Mouse (Mus musculus): ENCODE measurements around the gene Slc25a19. TPM values are rescaled to one million over a fixed set of nuclear protein-coding genes. Genes with fewer than 3 reads are reported as not detected.

The Slc25a19 gene
- total RNA-seq, 4 experiments from 2014 or later, result 35.7 to 45.7 (median 40.7) TPM

DNA sequence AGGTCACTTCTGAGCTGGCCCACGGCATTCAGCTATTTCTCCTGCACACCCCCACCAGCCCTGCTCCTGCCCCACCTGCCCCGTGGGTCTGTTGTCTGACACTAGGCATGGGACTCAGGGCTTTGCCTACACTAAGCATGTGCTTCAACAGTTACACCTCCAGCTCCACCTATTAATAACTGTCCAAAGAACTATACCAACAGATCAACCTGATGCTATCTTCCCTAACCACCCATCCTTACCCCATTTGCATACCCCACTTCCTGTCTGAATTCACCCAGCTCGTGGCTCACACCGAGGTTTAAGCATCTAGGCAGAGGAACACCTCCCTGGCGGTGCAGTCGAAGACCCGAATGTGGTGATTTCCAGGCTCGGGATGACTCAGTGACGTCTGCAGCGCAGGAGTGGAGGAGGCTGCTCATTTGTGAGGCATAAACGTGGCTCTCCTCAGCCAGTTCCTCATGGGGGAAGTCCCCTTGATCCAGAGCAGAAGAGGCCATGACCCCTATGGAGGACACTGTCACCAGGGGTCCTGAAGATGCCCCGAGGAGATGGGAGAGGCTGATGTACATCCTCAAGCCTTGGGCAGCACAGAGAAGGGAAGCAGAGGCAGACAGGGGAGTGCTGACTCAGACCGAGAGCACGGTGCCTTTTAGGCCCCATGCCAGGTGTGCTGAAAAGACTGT is 13.0 kb upstream of the Slc25a19 start:
- DNase-seq (ENCODE audit: low spot score in 2 of 2), result no peak

GRCm38 (mm10) chr11:115640311-115640828 is 12.3 kb upstream of the Slc25a19 start:
- DNase-seq (ENCODE audit: low spot score in 2 of 2), result no peak

DNA sequence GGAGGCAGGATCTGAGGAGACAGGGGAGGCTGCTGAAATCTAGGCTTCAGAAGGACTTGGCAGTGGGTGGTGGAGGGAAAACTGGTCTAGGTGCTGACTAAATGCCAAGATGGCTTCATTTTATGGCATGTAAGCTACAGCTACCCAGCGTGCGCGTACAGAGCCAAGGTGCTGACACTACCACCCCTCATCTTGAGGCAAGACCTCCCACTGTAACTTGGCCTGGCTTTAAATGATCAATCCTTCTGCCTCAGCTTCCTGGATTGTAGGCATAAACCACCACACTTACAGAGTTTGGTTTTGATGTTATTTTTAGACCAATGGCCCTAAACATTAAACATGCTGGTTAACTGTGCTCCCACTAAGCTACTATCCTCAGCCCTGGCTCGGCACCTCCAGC is 11.4 kb upstream of the Slc25a19 start:
- DNase-seq (ENCODE audit: low spot score in 2 of 2), result no peak

DNA sequence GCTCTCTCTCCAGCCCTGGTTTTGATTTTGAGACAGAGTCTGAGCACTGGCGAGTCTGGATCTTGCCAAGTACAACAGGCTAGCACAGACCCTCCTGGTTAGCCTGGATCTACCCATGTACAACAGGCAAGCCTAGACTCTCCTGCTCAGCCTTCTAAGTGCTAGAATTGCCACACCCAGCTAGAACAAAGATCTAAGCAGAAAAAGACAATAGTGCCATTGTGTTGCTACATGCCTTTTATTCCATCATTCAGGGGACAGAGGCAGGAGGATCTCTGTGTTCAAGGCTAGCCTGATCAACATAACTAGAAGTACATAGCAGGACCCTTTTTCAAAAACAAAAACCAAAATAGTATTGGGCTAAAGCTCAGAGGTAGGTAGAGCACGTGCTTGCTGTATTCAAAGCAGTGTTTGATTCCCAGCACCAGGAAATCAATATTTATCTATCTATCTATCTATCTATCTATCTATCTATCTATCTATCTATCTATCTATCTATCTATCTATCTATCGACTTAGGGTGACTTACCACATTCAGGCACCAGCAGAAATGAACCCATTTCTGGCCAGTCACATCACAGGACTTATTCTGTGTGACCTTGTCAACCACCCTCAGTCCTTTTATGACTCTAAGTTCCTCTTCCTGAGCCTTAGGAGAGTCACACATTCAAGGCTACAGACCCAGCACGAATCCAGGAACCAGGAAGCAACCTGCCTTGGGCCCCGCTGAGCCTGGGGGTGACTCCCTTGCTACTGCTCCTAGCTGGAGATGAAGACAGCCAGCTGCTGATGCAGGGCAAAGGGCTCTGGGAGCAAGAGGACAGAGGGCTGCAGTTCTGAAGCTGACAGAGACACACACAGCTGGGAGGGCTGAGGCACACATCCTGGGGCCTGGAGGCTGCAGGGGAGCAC is 10.7 kb upstream of the Slc25a19 start:
- no peak for DNase-seq (ENCODE audit: low spot score in 2 of 2)

DNA sequence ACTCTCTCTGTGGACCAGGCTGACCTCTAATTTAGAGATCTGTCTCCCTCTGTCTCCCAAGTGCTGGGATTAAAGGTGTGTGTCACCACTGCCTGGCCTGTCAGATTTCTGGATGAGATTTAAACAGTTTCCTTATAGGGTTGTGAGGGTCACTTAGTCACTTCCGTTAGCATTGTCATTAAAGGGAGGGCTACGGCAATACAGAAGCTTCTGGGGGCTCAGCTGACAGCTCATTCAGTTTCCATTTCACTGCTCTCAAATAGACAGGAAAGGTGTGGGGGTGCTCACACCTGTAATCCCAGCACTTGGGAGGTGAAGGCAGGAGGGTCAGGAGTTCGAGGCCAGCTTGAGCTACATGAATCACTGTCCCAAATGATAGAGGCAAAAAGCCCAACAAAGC is 8.9 kb upstream of the Slc25a19 start:
- no peak for DNase-seq (ENCODE audit: low spot score in 2 of 2)

DNA sequence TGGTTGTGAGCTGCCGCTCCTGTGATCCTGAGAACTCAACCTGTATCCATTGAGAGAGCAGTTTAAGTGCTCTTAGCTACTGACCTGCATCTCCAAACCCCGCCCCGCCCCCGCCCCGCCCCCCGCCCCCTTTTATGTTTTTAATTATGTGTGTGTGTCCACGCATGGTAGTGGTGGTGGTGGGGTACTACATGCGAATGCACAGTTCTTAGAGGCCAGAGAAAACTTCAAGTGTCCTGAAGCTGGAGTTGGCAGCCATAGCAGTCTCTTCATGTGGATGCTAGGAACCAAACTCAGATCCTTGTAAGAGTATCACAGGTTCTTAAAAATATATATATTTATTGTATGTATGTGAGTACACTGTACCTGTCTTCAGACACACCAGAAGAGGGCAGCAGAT is 7.4 kb upstream of the Slc25a19 start:
- DNase-seq (ENCODE audit: low spot score in 2 of 2), result no peak

GRCm38 (mm10) chr11:115635041-115635440 is 6.9 kb upstream of the Slc25a19 start:
- DNase-seq (ENCODE audit: low spot score in 2 of 2), result no peak

DNA sequence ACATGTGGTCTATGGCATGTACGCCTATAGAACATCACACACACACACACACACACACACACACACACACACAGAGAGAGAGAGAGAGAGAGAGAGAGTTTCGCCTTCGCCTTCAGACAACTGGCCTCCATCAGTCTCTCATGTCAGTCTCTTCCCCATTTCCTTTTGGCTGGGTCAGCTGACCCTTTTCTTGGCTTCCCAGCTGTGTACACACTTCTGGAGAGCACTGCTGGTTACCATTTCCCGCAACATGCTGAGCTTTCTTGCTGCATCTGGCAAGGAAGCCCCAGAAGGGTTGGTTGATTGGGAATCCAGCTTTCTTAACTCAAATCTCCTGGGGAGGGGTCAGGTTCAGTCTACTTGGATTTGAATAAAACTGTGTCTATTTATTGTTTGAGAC is 6.0 kb upstream of the Slc25a19 start:
- DNase-seq (ENCODE audit: low spot score in 2 of 2), result no peak

DNA sequence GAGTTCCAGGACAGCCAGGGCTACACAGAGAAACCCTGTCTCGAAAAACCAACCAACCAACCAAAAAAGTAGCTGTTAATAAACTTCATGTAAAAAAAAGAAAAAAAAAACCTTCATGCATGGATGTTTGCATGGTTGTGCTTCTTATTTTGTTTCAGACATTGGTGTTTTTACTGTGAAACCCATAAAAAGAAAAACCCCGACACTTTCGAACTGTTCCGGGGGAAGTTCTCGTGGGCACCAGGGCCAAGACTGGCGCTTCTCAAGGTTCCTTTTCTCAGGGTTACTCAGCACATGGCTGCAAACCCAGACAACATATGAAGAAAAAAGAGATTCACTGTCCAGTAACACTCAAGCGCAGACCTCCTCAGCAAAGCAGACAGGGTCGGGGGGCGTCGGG is 4.8 kb upstream of the Slc25a19 start:
- DNase-seq (ENCODE audit: low spot score in 2 of 2), result no peak

- no peak for DNase-seq (ENCODE audit: low spot score in 2 of 2)
These were observed 4.2 kb upstream of the Slc25a19 start for GRCm38 (mm10) chr11:115632247-115632646.

- DNase-seq (ENCODE audit: low spot score in 2 of 2), result no peak
These were observed 3.4 kb upstream of the Slc25a19 start for GRCm38 (mm10) chr11:115631505-115631890.

- DNase-seq (ENCODE audit: low spot score in 2 of 2), result no peak
These were observed 2.7 kb upstream of the Slc25a19 start for GRCm38 (mm10) chr11:115630532-115631504.

GRCm38 (mm10) chr11:115629734-115630531 is 1.8 kb upstream of the Slc25a19 start:
- no peak for DNase-seq (ENCODE audit: low spot score in 2 of 2)

- no peak for DNase-seq (ENCODE audit: low spot score in 2 of 2)
These were observed 488 bp upstream of the Slc25a19 start for GRCm38 (mm10) chr11:115628465-115629101.

GRCm38 (mm10) chr11:115626824-115627616 is 1.1 kb downstream of the Slc25a19 start:
- DNase-seq (ENCODE audit: low spot score in 2 of 2), result no peak

DNA sequence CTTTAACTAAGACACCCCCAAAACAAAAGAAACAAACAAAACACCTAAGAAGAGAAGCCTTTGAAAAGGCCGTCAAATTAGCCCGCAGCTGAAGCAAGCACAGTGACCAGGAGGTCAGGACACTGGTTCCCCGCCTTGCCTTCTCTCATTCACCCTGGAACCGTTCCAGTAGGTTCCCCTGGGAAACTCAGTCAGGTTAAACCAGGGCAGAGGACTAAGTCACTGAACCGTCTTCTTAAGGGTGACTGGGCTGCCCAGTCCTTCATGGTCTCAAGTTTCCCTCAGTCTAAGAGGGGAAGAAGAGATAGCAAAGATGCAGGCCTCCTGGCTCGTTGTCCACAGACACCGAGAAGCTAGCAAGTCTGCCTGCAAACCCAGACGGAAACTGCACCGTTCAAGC is 2.2 kb downstream of the Slc25a19 start:
- peak; percentile 51 to 53 for DNase-seq (ENCODE audit: low spot score in 2 of 2)

DNA sequence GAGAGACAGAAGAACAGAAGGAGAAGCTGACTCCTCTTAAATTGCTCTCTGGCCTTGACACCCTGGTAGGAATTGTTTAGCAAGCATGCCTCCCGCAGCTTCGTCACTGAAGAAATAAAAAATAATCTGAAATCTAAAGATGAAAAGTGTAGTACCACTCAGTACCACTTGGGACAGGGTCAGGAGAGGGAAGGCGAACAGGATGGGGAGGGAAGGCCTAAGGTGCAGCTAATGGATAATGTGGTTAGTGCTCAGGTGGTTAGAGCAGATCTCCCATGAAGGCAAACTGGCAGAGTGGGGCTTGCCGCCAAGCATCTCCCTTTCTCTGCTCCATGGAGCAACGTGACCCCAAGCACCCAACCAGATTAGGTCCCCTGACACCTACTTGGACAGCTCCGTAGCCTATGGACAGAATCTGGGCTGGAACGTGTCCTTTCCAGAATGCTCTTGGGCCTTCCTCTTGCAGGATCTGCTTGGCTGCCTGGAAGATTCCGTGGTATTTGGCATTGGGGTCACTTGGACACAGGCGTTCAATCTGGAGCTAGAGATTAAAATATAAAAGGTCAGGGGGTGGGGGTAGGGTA is 4.5 kb downstream of the Slc25a19 start:
- DNase-seq (ENCODE audit: low spot score in 2 of 2), result no peak

GRCm38 (mm10) chr11:115619949-115620348 is 8.1 kb downstream of the Slc25a19 start:
- no peak for DNase-seq (ENCODE audit: low spot score in 2 of 2)
